Mouse (Mus musculus) heart, postnatal 0 days (tissue): ENCODE data around the gene Lrrc4. TPM values are rescaled to one million over a fixed set of nuclear protein-coding genes. Genes with fewer than 3 reads are reported as not detected.

Source experiments
- ATAC-seq: fragments of 200-750 bp; cut with Nextera tagmentation; 2 replicates; pipeline ENCODE4 v1.8.0; 2017; ENCODE audit warnings: low read depth, moderate number of reproducible peaks, moderate library complexity; ENCODE audit not compliant: insufficient read depth
- DNase-seq: peaks from one replicate; pipeline ENCODE4 v3.0.0-alpha.2; 2016; ENCODE audit warnings: low spot score
- H3K27ac ChIP-seq: fragments of 300-500 bp; sonication (generic); 2 replicates; pipeline ENCODE4 v1.5.1; 2014; ENCODE audit warnings: low read depth, mild to moderate bottlenecking
- H3K27me3 ChIP-seq: fragments of 300-500 bp; sonication (generic); 2 replicates; pipeline ENCODE4 v1.6.1; 2014; ENCODE audit warnings: low read length, mixed read lengths; ENCODE audit not compliant: control insufficient read depth, insufficient read depth
- H3K36me3 ChIP-seq: fragments of 300-500 bp; sonication (generic); replicated peaks from 2 replicates; pipeline ENCODE4 v1.6.1; 2014; ENCODE audit warnings: low read length, mixed read lengths; ENCODE audit not compliant: control insufficient read depth, insufficient read depth
- H3K4me1 ChIP-seq: fragments of 300-500 bp; sonication (generic); 2 replicates; pipeline ENCODE4 v1.6.1; 2014; ENCODE audit warnings: antibody characterized with exemption; ENCODE audit not compliant: control insufficient read depth, insufficient read depth
- H3K4me2 ChIP-seq: fragments of 300-500 bp; sonication (generic); 2 replicates; pipeline ENCODE4 v1.6.1; 2014; ENCODE audit warnings: low read depth, mild to moderate bottlenecking, low read length, moderate library complexity
- H3K4me3 ChIP-seq: fragments of 300-500 bp; sonication (generic); 2 replicates; pipeline ENCODE4 v1.5.1; 2014; ENCODE audit warnings: low read depth, low read length
- H3K9ac ChIP-seq: fragments of 300-500 bp; sonication (generic); replicated peaks from 2 replicates; pipeline ENCODE4 v1.6.1; 2014; ENCODE audit warnings: low read depth, low read length, mixed read lengths
- H3K9me3 ChIP-seq: fragments of 300-500 bp; sonication (generic); replicated peaks from 2 replicates; pipeline ENCODE4 v1.6.1; 2016; ENCODE audit warnings: low read length; ENCODE audit not compliant: control insufficient read depth
- CTCF ChIP-seq: IDR thresholded peaks from 2 replicates; pipeline ENCODE4 v1.5.1; 2016; ENCODE audit warnings: antibody characterized with exemption, control low read depth, low read depth
- EP300 ChIP-seq: IDR thresholded peaks from 2 replicates; pipeline ENCODE4 v1.6.1; 2016; ENCODE audit warnings: antibody characterized with exemption, low read depth
- WGBS: fragments of 180-500 bp; shearing (Covaris S2); extraction: QIAGEN DNeasy Blood & Tissue Kit; methylation state at CpG from one replicate; pipeline ENCODE4 v1.1.7; 2014; 5-methylcytosine and 5-hydroxymethylcytosine counted together
- polyA plus RNA-seq: library from polyadenylated mRNA; unstranded; fragments of >200 nt; fragmentation: Nextera tagmentation; extraction: Ambion mirVana; gene quantifications from 2 replicates; pipeline ENCODE4 v1.2.1, GENCODE M21; 2015
- total RNA-seq: library from RNA; depleted of rRNA; stranded (reverse); fragments of >200 nt; gene quantifications from 2 replicates; pipeline ENCODE4 v1.2.3, GENCODE M21; 2014; ENCODE audit warnings: low replicate concordance

Lrrc4 gene
- total and polyA plus RNA-seq, 2 experiments from 2014 or later = 0.12 to 1.8 TPM

GRCm38 (mm10) chr6:28867516-28868251 lies 36.1 kb upstream of the Lrrc4 start:
- no peaks in the 10 kb centered on the region for H3K36me3 ChIP-seq
- H3K4me2 ChIP-seq = no peak overlapping the region
- H3K9ac ChIP-seq = no peak overlapping the region
- 18% methylated on average over 2 of the region's 2 CpGs for WGBS
- no peak overlapping the region for H3K27ac ChIP-seq
- TF ChIP-seq CTCF = no peak
- TF ChIP-seq EP300 = no peak
- no peak overlapping the region for H3K4me3 ChIP-seq
- H3K9me3 ChIP-seq = no peaks in the 10 kb centered on the region
- no peak for ATAC-seq
- peak; percentile 43 for DNase-seq
- no peaks in the 10 kb centered on the region for H3K27me3 ChIP-seq
- peaks cover 14% of the 10 kb centered on the region for H3K4me1 ChIP-seq

- no peak for TF ChIP-seq CTCF
- no peak for TF ChIP-seq EP300
- DNase-seq = no peak
- no peaks in the 10 kb centered on the region for H3K9me3 ChIP-seq
- H3K4me2 ChIP-seq = no peak overlapping the region
- H3K4me3 ChIP-seq = no peak overlapping the region
- peaks cover 14% of the 10 kb centered on the region for H3K4me1 ChIP-seq
- H3K9ac ChIP-seq = no peak overlapping the region
- 96% methylated on average over 3 of the region's 3 CpGs for WGBS
- no peak overlapping the region for H3K27ac ChIP-seq
- no peaks in the 10 kb centered on the region for H3K36me3 ChIP-seq
- no peak for ATAC-seq
- H3K27me3 ChIP-seq = no peaks in the 10 kb centered on the region
Observed at GRCm38 (mm10) chr6:28866206-28866605, 34.7 kb upstream of the Lrrc4 start.

- peaks cover 14% of the 10 kb centered on the region for H3K4me1 ChIP-seq
- H3K4me2 ChIP-seq = no peak overlapping the region
- H3K36me3 ChIP-seq = no peaks in the 10 kb centered on the region
- no peak overlapping the region for H3K27ac ChIP-seq
- H3K9ac ChIP-seq = no peak overlapping the region
- TF ChIP-seq CTCF (no peak), EP300 (no peak)
- ATAC-seq = no peak
- DNase-seq = no peak
- no peak overlapping the region for H3K4me3 ChIP-seq
- no peaks in the 10 kb centered on the region for H3K9me3 ChIP-seq
- H3K27me3 ChIP-seq = no peaks in the 10 kb centered on the region
- WGBS = 72% methylated on average over 10 of the region's 10 CpGs
Observed at GRCm38 (mm10) chr6:28865112-28865511, 33.6 kb upstream of the Lrrc4 start.

DNA sequence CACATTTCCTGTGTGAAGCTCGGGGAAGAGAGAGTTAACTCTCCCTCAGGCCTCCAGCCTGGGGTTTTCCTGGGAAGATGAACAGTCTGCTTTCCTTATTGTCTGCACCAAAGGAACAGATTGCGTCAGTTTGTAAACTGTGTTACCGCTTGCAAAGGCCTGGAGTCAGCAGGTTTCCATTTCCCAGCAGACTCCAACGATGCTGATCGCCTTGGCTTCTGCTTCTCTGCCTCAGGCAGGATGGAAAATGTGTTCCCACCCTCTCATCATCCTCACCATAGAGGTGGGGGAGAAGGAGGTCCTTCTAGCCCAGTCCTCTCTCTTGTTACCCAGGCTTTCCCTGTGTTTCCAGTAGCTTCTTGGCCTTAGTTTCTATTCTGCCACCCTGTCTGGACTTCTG lies 33.1 kb upstream of the Lrrc4 start:
- ATAC-seq (peak; percentile 30; the same call in 1 of the 2 replicates), DNase-seq (no peak)
- Histone ChIP-seq H3K4me3 (no peak overlapping the region), H3K9ac (no peak overlapping the region), H3K27me3 (no peaks in the 10 kb centered on the region), H3K4me1 (peaks cover 14% of the 10 kb centered on the region), H3K36me3 (no peaks in the 10 kb centered on the region), H3K4me2 (no peak overlapping the region), H3K27ac (no peak overlapping the region), H3K9me3 (no peaks in the 10 kb centered on the region)
- TF ChIP-seq EP300 (no peak), CTCF (no peak)
- WGBS = 58% methylated on average over 5 of the region's 5 CpGs

GRCm38 (mm10) chr6:28862304-28862703 lies 30.8 kb upstream of the Lrrc4 start:
- no peaks in the 10 kb centered on the region for H3K27me3 ChIP-seq
- no peak overlapping the region for H3K4me2 ChIP-seq
- no peaks in the 10 kb centered on the region for H3K9me3 ChIP-seq
- 58% methylated on average over 8 of the region's 8 CpGs for WGBS
- ATAC-seq (no peak), DNase-seq (no peak)
- H3K4me1 ChIP-seq = peaks cover 17% of the 10 kb centered on the region
- no peak overlapping the region for H3K9ac ChIP-seq
- TF ChIP-seq EP300 (no peak), CTCF (no peak)
- H3K4me3 ChIP-seq = no peak overlapping the region
- no peak overlapping the region for H3K27ac ChIP-seq
- H3K36me3 ChIP-seq = no peaks in the 10 kb centered on the region

DNA sequence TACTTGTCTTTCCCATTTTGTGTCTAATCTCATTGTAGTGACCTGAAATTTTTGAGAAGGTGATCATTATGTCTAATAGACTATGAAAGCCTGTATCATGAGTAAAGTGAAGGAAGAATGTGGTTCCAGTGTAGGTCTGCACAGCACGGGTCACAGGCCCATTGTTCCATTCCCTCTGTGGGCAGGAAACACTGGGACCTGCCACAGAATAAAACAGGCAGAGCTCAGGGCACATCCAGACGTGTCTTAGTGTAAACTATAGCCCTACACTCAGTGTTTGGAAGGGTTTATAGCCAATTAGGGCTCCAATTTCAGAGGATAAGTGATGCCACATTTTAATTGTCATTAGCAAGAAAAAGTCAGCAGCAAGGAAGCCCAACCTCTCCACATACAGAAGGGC lies 29.4 kb upstream of the Lrrc4 start:
- Histone ChIP-seq H3K27ac (no peak overlapping the region), H3K9ac (no peak overlapping the region), H3K4me2 (no peak overlapping the region), H3K27me3 (no peaks in the 10 kb centered on the region), H3K4me1 (peaks cover 10% of the 10 kb centered on the region; the same call in 1 of the 2 replicates), H3K36me3 (no peaks in the 10 kb centered on the region), H3K4me3 (no peak overlapping the region), H3K9me3 (no peaks in the 10 kb centered on the region)
- ATAC-seq (no peak), DNase-seq (no peak)
- 49% methylated on average over 2 of the region's 2 CpGs for WGBS
- TF ChIP-seq EP300 (no peak), CTCF (no peak)
